Mouse (Mus musculus) adrenal gland, postnatal 10 days (tissue): ENCODE measurements around the gene Hic1. TPM values are rescaled to one million over a fixed set of nuclear protein-coding genes. Genes with fewer than 3 reads are reported as not detected.

Experiments
- DNase-seq: peaks from one replicate; pipeline ENCODE4 v3.0.0; 2021; ENCODE audit warnings: mixed read lengths
- total RNA-seq, 2 experiments: library from RNA; stranded (reverse); gene quantifications; 2 replicates each; pipeline ENCODE4 v1.2.3; 2021

Hic1 gene
- total RNA-seq, 2 experiments from 2014 or later: 23.6 to 24.5 TPM

DNA sequence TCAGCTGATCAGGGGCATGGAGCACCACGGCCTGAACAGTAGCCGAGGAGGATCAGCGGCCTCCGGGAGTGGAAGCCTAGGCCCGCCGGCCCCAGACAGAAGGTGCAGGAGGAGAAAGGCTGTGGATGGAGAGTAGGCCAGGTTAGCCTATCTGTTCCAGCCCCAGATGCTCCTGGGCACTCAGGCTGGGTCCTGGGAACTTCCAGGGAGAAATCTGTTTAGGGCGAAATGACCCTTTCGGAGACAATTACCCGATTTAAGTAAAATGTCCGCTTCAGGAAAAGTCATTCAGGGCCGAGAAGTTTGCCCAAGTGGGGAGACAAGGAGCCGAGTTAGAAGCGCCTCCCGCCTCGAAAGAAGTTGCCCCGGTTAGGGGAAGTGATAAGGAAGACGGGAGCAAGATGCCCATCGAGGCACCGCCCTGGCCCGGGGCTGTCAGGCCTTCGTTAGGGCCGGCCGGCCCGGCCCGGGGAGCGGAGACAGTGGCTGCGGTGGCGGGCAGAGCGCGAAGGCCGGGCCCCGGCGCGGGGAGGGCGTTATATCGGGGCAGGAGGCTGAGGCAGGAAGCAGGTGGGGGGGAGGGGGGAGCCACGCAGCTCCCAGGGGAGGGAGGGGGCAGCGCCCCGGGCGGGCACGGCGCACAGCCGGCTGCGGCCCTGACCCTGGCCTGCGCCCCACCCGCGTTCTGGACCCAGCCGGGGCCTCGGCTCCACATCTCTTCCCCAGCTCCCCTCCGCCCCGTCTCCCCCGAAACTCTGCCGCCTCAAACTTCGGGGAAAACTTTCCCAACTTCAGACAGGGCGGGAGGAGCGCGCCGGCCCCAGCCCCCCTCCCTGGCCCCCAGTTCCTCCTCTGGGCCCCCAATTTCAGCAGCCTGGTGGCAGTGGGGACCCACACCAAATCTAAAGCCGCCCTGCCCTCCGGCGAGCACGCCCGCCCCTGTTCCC lies 1.4 kb downstream of the Hic1 start:
- DNase-seq: peak; percentile 46

GRCm38 (mm10) chr11:75166861-75167642 lies 2.3 kb downstream of the Hic1 start:
- peak; percentile 58 for DNase-seq

DNA sequence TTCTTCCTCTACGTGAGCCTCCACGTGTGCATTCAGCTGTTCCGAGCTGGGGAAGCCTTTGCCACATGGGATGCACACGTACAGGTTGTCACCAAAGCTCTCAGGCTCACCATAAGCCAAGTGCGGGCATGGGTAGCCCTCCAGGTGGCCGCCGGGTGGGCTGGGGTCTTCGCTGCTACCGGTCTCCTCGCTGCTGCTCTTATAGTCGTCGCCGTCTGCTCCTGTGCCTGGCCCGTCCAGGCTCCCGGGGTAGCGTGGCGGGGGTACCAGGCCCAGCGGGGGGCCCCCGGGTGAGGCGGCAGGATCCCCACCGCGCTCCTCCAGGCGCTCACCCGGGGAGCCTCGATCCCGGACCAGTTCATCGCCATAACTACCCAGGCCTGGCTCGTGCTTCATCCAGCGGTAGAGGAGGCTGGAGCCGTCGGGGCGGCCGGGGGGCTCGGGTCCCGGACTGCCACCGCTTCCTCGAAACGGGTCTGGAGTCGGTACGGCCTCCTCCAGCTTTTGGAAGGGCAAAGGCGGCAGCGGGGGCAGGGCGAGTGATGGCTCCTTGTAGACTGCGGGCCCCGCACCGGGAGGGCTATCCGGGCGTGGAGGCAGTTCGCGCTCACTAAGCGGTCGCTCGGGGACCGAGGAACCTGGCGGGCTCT lies 3.0 kb downstream of the Hic1 start:
- peak; percentile 47 for DNase-seq

GRCm38 (mm10) chr11:75165441-75166192 lies 3.7 kb downstream of the Hic1 start:
- peak; percentile 91 for DNase-seq

DNA sequence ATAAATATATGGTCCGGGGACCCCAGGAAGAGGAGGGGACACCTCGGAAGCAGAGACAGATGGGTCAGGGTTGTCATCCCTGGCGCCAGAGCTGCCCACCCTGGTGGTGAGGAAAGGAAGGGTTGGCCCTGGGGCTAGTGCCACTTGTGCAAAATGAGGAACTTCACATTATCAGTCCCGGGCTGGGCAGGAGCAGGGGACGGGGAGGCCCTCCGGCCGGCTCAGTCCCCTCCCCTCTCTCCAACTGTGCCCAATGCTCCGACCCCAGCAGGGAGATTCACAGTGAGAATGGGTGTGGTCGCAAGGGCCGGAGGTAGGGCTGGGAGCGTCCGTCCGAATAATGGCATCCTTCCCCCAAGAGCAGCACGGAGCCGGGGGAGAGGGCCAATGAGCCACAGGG lies 4.6 kb downstream of the Hic1 start:
- DNase-seq: no peak

DNA sequence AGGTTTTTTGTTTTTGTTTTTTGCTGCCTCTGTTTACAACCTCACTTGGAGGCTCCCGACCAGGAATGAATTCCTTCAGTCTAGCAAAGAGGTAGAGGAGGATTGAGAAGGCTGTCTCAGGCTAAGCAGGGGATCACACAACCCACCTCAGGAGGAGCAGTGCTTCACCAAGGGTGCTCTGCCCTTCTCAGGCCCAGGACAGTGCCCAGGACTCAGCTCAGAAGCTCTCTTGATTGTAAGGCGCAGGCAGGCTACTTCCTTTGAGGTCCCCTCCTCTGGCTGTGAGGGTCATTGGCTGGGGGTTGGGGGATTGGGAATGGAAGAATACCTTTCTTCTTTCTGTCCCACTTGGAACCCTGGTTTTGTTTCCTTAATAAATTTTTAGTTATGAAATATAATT lies 5.3 kb downstream of the Hic1 start:
- DNase-seq: no peak

DNA sequence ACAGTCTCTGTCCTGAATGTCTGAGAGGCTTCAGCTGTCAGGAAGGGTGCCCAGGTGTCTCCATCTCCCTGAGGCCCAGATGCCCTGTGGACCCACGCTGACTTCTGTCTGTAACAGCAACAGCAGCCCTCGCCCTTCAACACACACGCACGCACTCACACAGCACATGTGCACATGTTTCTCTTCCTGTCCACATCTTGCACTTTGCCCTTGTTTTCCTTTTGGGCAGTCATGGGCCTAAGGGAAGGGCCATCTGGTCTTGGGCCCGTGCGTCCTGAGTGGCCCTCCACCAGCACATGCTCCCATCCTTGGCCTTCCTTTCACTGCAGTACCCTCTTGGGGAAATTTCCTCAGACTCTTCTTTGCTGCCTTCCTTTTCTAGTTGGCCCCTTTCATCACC lies 5.9 kb downstream of the Hic1 start:
- DNase-seq: no peak

GRCm38 (mm10) chr11:75162591-75163080 lies 6.7 kb downstream of the Hic1 start:
- no peak for DNase-seq

DNA sequence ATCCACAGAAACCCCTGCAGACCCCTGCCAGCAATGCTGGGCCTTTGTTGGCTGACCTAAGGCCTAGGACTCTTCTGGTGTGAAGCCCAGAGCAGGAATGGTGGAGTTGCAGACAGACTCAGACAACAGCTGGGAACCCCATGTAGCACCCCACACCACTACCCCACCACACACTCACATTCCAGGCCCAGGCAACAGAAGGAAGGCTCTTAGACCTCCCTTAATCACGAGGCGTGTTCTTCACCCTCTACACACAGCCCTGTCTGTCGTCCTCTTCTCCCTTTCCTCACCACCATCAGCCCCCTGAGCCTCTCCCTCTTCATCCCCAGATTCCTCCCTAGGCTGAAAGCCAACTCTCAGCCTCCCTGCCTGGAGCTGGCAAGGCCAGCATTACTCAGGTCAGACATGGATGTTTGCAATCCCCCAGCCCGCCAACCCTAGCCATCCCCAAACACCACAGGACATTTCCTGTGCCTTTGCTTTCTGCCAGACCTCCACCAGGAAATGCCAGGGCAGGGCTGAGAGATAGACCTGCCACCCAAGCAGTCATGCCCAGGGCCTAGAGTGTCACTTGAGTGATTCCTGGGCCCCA lies 7.8 kb downstream of the Hic1 start:
- DNase-seq: no peak

DNA sequence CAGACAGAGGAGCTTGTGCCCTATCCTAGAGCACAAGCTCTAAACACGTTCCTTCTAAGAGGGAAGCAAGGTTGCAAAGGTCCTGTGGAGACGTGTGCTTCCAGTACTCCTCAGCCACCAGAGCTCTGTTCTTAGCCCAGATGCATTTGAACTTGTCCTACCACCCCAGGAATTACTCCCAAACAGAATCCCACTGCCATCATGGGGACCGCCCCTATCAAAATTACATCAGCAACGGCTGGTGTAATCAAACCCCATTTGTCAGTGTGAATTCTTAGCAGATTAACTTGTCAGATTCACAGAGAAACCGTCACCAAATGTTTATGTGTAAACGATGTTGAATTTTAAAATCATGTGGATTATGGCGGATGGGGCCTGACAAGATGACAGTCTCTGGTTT lies 8.4 kb downstream of the Hic1 start:
- no peak for DNase-seq

DNA sequence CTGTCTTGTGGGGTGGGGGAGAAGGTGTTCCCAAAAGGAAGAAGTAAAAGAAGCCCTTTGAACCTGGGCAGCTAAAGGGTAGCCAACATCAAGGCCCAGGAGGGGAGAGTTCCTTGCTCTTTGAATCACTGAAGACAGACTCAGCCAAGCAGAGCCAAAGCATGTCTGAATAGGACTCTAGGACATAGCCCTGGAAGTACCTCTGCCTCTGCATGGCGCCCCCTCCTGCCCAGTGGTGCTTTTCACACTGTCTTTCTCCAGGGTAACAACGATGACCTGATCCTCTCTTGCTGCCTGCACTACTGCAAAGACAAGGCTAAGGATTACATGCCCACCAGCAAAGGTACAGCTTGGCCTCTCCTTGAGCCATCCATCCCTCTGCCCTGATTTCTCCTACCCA lies 9.8 kb downstream of the Hic1 start:
- peak; percentile 73 for DNase-seq

DNA sequence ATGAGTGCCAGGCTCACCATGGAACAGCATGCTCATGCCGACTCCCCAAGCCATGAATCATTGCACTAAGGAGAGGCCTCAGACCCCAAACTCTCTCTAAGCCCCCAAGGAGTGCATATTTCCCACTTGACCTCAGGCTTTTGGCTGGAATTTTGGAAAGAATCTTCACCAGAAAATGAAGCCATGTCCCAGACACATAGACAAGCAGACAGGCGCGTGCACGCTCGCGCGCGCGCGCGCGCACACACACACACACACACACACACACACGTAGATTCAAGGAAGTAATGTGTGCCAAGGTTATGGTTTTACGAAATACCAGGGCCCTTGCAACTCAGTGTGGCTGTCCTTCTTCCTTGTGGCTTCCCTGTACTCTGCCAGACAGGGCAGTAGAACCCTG lies 10.9 kb downstream of the Hic1 start:
- peak; percentile 41 for DNase-seq

- no peak for DNase-seq
These were observed 11.4 kb downstream of the Hic1 start for GRCm38 (mm10) chr11:75157901-75158300.

GRCm38 (mm10) chr11:75157037-75157436 lies 12.3 kb downstream of the Hic1 start:
- DNase-seq: no peak

DNA sequence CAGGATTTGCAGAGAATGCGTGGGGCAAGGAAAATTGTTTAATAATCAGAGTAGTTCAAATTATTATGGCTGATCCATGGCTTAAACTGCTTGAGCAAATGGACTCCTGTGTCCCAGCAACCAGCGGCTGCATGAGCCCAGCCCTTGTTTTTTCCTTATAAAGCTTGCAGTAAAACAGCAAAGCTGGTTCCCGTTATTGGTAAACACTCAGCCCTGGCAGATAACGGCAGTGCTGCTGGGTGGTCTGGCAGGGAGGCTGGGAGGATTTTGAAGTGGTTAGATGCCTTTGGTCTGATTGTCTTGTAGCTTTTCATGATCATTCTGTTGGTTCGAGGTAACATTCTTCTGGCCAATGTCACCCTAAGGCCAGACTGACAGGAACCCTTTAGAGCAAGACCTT lies 12.9 kb downstream of the Hic1 start:
- DNase-seq: no peak

DNA sequence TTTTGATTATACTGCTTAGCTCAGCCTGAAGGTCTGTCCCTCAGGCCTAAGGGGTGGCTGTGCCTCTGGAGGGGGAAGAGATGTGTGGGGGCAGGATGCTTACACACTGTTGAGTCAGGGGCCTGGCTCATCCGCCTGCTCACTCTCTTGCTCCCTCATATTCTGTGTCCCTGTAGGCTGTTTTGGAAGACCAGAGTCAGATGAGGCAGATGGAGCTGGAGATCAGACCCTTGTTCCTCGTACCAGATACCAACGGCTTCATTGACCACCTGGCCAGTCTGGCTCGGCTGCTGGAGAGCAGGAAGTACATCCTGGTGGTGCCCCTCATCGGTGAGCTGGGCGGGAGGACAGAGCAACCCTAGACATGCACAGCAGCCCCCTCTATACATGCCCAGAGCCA lies 13.3 kb downstream of the Hic1 start:
- no peak for DNase-seq

- DNase-seq: no peak
These were observed 15.2 kb downstream of the Hic1 start for GRCm38 (mm10) chr11:75154053-75154585.

GRCm38 (mm10) chr11:75152603-75153557 lies 16.4 kb downstream of the Hic1 start:
- DNase-seq: peak; percentile 37

- DNase-seq: no peak
These were observed 19.0 kb downstream of the Hic1 start for GRCm38 (mm10) chr11:75150346-75150745.
